Mouse (Mus musculus) embryonic facial prominence, embryonic 11.5 days (tissue): ENCODE measurements around the gene Tlcd1. TPM values are rescaled to one million over a fixed set of nuclear protein-coding genes. Genes with fewer than 3 reads are reported as not detected.

Experiments
- ATAC-seq: fragments of 200-750 bp; cut with Nextera tagmentation; replicated peaks from 2 replicates; pipeline ENCODE4 v1.8.0; 2017; ENCODE audit warnings: low read depth; ENCODE audit not compliant: insufficient number of reproducible peaks, low FRiP score, low TSS enrichment
- DNase-seq: peaks from one replicate; pipeline ENCODE4 v3.0.0-alpha.2; 2015; ENCODE audit warnings: low spot score
- H3K27ac ChIP-seq: fragments of 300-500 bp; sonication (generic); replicated peaks from 2 replicates; pipeline ENCODE4 v1.5.1; 2014; ENCODE audit warnings: mild to moderate bottlenecking, low read depth, low read length, control low read depth
- H3K27me3 ChIP-seq: fragments of 300-500 bp; sonication (generic); 2 replicates; pipeline ENCODE4 v1.6.1; 2014; ENCODE audit warnings: mild to moderate bottlenecking, low read length, moderate library complexity, mixed read lengths; ENCODE audit not compliant: control insufficient read depth, insufficient read depth
- H3K36me3 ChIP-seq: fragments of 300-500 bp; sonication (generic); replicated peaks from 2 replicates; pipeline ENCODE4 v1.6.1; 2014; ENCODE audit warnings: low read depth, mild to moderate bottlenecking, low read length, moderate library complexity, mixed read lengths; ENCODE audit not compliant: control insufficient read depth, insufficient read depth
- H3K4me1 ChIP-seq: fragments of 300-500 bp; sonication (generic); 2 replicates; pipeline ENCODE4 v1.6.1; 2014; ENCODE audit warnings: low read length, mixed read lengths; ENCODE audit not compliant: control insufficient read depth, insufficient read depth
- H3K4me2 ChIP-seq: fragments of 300-500 bp; sonication (generic); 2 replicates; pipeline ENCODE4 v1.6.1; 2014; ENCODE audit warnings: low read depth, mild to moderate bottlenecking, control low read depth, low read length, moderate library complexity
- H3K4me3 ChIP-seq: fragments of 300-500 bp; sonication (generic); 2 replicates; pipeline ENCODE4 v1.5.1; 2014; ENCODE audit warnings: low read depth, low read length, control low read depth
- H3K9ac ChIP-seq: fragments of 300-500 bp; sonication (generic); replicated peaks from 2 replicates; pipeline ENCODE4 v1.6.1; 2014; ENCODE audit warnings: mild to moderate bottlenecking, control low read depth, low read length
- H3K9me3 ChIP-seq: fragments of 300-500 bp; sonication (generic); replicated peaks from 2 replicates; pipeline ENCODE4 v1.6.1; 2016; ENCODE audit warnings: mild to moderate bottlenecking, low read length, inconsistent platforms, mixed read lengths; ENCODE audit not compliant: control insufficient read depth
- WGBS: fragments of 180-500 bp; shearing (Covaris S2); extraction: QIAGEN DNeasy Blood & Tissue Kit; methylation state at CpG from one replicate; pipeline ENCODE4 v1.1.7; 2014; 5-methylcytosine and 5-hydroxymethylcytosine counted together
- polyA plus RNA-seq: library from polyadenylated mRNA; unstranded; fragments of >200 nt; fragmentation: Nextera tagmentation; extraction: Ambion mirVana; gene quantifications from 2 replicates; pipeline ENCODE4 v1.2.1, GENCODE M21; 2014

Tlcd1 gene
- polyA plus RNA-seq, 1 experiment from 2014 or later: 8.9 TPM

GRCm38 (mm10) chr11:78166161-78166560, 10.3 kb upstream of the Tlcd1 start:
- Histone ChIP-seq H3K9me3 (no peaks in the 10 kb centered on the region), H3K4me3 (peak overlapping the region; percentile 100; the same call in 1 of the 2 replicates), H3K9ac (no peak overlapping the region), H3K4me2 (peak overlapping the region; percentile 90), H3K4me1 (peaks cover 9% of the 10 kb centered on the region), H3K27me3 (no peaks in the 10 kb centered on the region), H3K27ac (peak overlapping the region; percentile 63; the same call in 1 of the 2 replicates), H3K36me3 (peaks cover 10% of the 10 kb centered on the region)
- 30% methylated on average over 4 of the region's 4 CpGs for WGBS
- ATAC-seq (no peak), DNase-seq (no peak)

GRCm38 (mm10) chr11:78166640-78167039, 9.9 kb upstream of the Tlcd1 start:
- peaks cover 6% of the 10 kb centered on the region for H3K36me3 ChIP-seq
- H3K4me1 ChIP-seq: peaks cover 9% of the 10 kb centered on the region
- H3K9me3 ChIP-seq: no peaks in the 10 kb centered on the region
- DNase-seq: no peak
- no peak overlapping the region for H3K4me2 ChIP-seq
- WGBS: 57% methylated on average over 6 of the region's 6 CpGs
- H3K27me3 ChIP-seq: no peaks in the 10 kb centered on the region
- no peak overlapping the region for H3K4me3 ChIP-seq
- H3K9ac ChIP-seq: no peak overlapping the region
- ATAC-seq: no peak
- H3K27ac ChIP-seq: no peak overlapping the region

- Histone ChIP-seq H3K27ac (no peak overlapping the region), H3K4me2 (no peak overlapping the region), H3K4me3 (no peak overlapping the region), H3K9me3 (no peaks in the 10 kb centered on the region), H3K27me3 (no peaks in the 10 kb centered on the region), H3K9ac (no peak overlapping the region), H3K36me3 (no peaks in the 10 kb centered on the region; the same call in 1 of the 2 replicates), H3K4me1 (peaks cover 8% of the 10 kb centered on the region)
- DNase-seq (no peak), ATAC-seq (no peak)
- 81% methylated on average over 14 of the region's 14 CpGs for WGBS
Observed at GRCm38 (mm10) chr11:78167257-78167959, 9.1 kb upstream of the Tlcd1 start.

GRCm38 (mm10) chr11:78168541-78169468, 7.7 kb upstream of the Tlcd1 start:
- DNase-seq (no peak), ATAC-seq (no peak)
- 58% methylated on average over 19 of the region's 19 CpGs for WGBS
- H3K36me3 ChIP-seq: no peaks in the 10 kb centered on the region
- peaks cover 2% of the 10 kb centered on the region; the same call in 1 of the 2 replicates for H3K4me1 ChIP-seq
- H3K4me3 ChIP-seq: no peak overlapping the region
- no peak overlapping the region for H3K27ac ChIP-seq
- no peak overlapping the region for H3K9ac ChIP-seq
- H3K9me3 ChIP-seq: no peaks in the 10 kb centered on the region
- H3K27me3 ChIP-seq: no peaks in the 10 kb centered on the region
- H3K4me2 ChIP-seq: no peak overlapping the region

DNA sequence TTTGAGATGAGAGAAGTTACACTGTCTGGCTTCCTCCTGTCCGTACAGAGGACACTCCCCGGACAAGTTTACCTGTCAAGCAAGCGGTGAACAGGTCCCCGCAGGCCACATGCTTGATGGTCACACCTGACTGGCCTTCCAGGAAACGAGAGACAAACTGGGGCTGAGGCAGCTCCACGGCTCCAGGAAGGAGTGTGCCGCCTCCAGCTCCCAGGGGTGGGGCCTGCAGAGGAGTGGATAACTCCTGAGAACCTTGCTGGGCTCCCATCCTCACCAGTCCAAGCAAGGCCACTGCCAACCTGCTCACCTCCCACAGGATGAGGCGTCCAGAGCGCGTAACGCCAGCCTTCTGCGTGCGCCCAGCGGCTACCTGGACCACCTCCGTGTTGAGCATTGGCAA, 6.2 kb upstream of the Tlcd1 start:
- no peak overlapping the region for H3K4me2 ChIP-seq
- no peak overlapping the region for H3K4me3 ChIP-seq
- H3K4me1 ChIP-seq: peaks cover 2% of the 10 kb centered on the region; the same call in 1 of the 2 replicates
- ATAC-seq: no peak
- no peaks in the 10 kb centered on the region for H3K36me3 ChIP-seq
- H3K27me3 ChIP-seq: no peaks in the 10 kb centered on the region
- no peak overlapping the region for H3K9ac ChIP-seq
- DNase-seq: no peak
- no peak overlapping the region for H3K27ac ChIP-seq
- H3K9me3 ChIP-seq: no peaks in the 10 kb centered on the region
- WGBS: 84% methylated on average over 15 of the region's 15 CpGs

DNA sequence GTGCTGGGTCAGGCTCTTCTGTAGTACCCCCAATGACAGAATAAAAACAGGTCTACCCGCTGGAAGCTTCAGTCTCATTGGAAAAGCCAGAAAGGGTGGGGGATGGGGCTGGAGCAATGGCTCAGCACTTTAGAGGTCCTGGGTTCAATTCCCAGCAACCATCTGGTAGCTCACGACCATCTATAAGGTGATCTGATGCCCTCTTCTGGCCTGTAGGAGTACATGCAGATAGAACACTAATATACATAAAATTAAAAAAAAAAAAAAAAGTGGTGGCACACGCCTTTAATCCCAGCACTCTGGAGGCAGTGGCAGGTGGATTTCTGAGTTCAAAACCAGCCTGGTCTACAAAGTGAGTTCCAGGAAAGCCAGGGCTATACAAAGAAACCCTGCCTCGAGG, 5.2 kb upstream of the Tlcd1 start:
- H3K9ac ChIP-seq: no peak overlapping the region
- no peak for DNase-seq

GRCm38 (mm10) chr11:78172034-78172747, 4.3 kb upstream of the Tlcd1 start:
- H3K36me3 ChIP-seq: no peaks in the 10 kb centered on the region
- H3K4me3 ChIP-seq: no peak overlapping the region
- H3K9ac ChIP-seq: no peak overlapping the region; the same call in 1 of the 2 replicates
- whole genome bisulfite sequencing: 78% methylated on average over 16 of the region's 16 CpGs
- H3K27ac ChIP-seq: no peak overlapping the region
- DNase-seq (no peak), ATAC-seq (no peak)
- H3K4me1 ChIP-seq: no peaks in the 10 kb centered on the region
- H3K4me2 ChIP-seq: no peak overlapping the region
- H3K27me3 ChIP-seq: no peaks in the 10 kb centered on the region
- no peaks in the 10 kb centered on the region for H3K9me3 ChIP-seq

More for the DNA sequence above, 5.2 kb upstream of the Tlcd1 start:
- WGBS: 66% methylated on average over 4 of the region's 4 CpGs
- H3K4me1 ChIP-seq: no peaks in the 10 kb centered on the region
- no peak overlapping the region for H3K4me2 ChIP-seq
- H3K27ac ChIP-seq: no peak overlapping the region
- no peak overlapping the region for H3K4me3 ChIP-seq
- no peaks in the 10 kb centered on the region for H3K27me3 ChIP-seq
- H3K9me3 ChIP-seq: no peaks in the 10 kb centered on the region
- H3K36me3 ChIP-seq: no peaks in the 10 kb centered on the region
- no peak for ATAC-seq
